Mouse (Mus musculus) bone marrow macrophage, adult 2 months (primary cell): ENCODE measurements around the gene Cdh16.

ENCODE experiments used
- CTCF ChIP-seq: IDR thresholded peaks from 2 replicates; pipeline ENCODE4 v1.5.1; 2012; ENCODE audit warnings: low read depth, mild to moderate bottlenecking, low read length, moderate library complexity
- POLR2A ChIP-seq: IDR thresholded peaks from 2 replicates; pipeline ENCODE4 v1.6.1; 2012; ENCODE audit warnings: mild to moderate bottlenecking, low read depth, low read length, borderline replicate concordance

DNA sequence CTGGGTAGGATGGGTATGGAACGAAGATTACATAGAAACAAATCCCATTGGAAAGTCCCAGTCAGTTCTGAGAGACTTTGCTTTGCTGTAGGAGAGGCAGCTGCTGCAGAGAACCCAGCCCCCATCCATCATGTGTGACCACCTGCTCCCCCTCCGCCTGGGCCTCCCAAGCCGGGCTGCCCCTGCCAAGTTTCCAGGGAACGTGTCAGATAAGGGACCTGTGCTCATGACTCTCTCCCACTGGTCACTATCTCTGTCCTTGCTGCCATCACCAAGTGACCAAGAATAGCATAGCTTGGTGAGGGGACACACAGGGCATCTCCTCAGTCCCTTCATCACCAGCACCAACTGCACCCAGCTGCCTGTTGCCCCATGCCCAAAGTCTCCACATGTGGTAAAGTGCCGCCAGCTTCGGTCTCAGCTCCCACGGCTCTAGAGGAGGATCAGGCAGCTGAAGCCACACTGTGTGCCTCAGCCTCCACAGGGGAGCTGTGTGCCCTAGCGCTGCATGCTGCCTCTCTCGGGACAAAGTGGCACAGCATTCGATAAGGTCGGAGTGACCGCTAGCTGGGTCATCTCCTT is 13.9 kb downstream of the Cdh16 start:
- no peak for TF ChIP-seq CTCF
- TF ChIP-seq POLR2A: no peak
